Mouse (Mus musculus) liver, adult 2 months (tissue): ENCODE results near the gene Tmem238.

Source experiments
- CTCF ChIP-seq: fragments of 200-500 bp; IDR thresholded peaks from 2 replicates; pipeline ENCODE4 v1.5.1; 2011; ENCODE audit warnings: low read depth, low read length, control low read depth
- POLR2A ChIP-seq: fragments of 200-500 bp; IDR thresholded peaks from 2 replicates; pipeline ENCODE4 v1.6.1; 2011; ENCODE audit warnings: low read length, control low read depth; ENCODE audit not compliant: insufficient read depth; ENCODE audit errors: extremely low read depth

- TF ChIP-seq POLR2A (no peak), CTCF (no peak)
Observed at GRCm38 (mm10) chr7:4822162-4822907, 32.9 kb upstream of the Tmem238 start.
